Mouse (Mus musculus) embryonic facial prominence, embryonic 15.5 days (tissue): ENCODE measurements at regions not wholly inside any gene's neighbourhood (a gene's known extent, or its start where the extent isn't known, plus 50 kb on each side); places are given as distances from the start of the nearest gene placed in this dataset.

Source experiments
- ATAC-seq: fragments of 200-750 bp; cut with Nextera tagmentation; 2 replicates; pipeline ENCODE4 v1.8.0; 2017; ENCODE audit warnings: low read depth, moderate TSS enrichment; ENCODE audit not compliant: insufficient number of reproducible peaks, low FRiP score, low TSS enrichment
- H3K27ac ChIP-seq: fragments of 300-500 bp; sonication (generic); replicated peaks from 2 replicates; pipeline ENCODE4 v1.5.1; 2015; ENCODE audit warnings: mild to moderate bottlenecking, inconsistent platforms
- H3K27me3 ChIP-seq: fragments of 300-500 bp; sonication (generic); 2 replicates; pipeline ENCODE4 v1.6.1; 2015; ENCODE audit warnings: inconsistent platforms
- H3K36me3 ChIP-seq: fragments of 300-500 bp; sonication (generic); 2 replicates; pipeline ENCODE4 v1.6.1; 2015; ENCODE audit warnings: mild to moderate bottlenecking, inconsistent platforms
- H3K4me1 ChIP-seq: fragments of 300-500 bp; sonication (generic); 2 replicates; pipeline ENCODE4 v1.6.1; 2015; ENCODE audit warnings: inconsistent platforms
- H3K4me2 ChIP-seq: fragments of 300-500 bp; sonication (generic); replicated peaks from 2 replicates; pipeline ENCODE4 v1.6.1; 2015; ENCODE audit warnings: mild to moderate bottlenecking, inconsistent platforms
- H3K4me3 ChIP-seq: fragments of 300-500 bp; sonication (generic); replicated peaks from 2 replicates; pipeline ENCODE4 v1.5.1; 2015; ENCODE audit warnings: mild to moderate bottlenecking, inconsistent platforms
- H3K9ac ChIP-seq: fragments of 300-500 bp; sonication (generic); 2 replicates; pipeline ENCODE4 v1.6.1; 2015; ENCODE audit warnings: inconsistent platforms
- H3K9me3 ChIP-seq: fragments of 300-500 bp; sonication (generic); replicated peaks from 2 replicates; pipeline ENCODE4 v1.6.1; 2016; ENCODE audit warnings: inconsistent platforms
- WGBS: fragments of 180-500 bp; shearing (Covaris S2); methylation state at CpG from one replicate; pipeline ENCODE4 v1.1.7; 2015; 5-methylcytosine and 5-hydroxymethylcytosine counted together

GRCm38 (mm10) chr5:43048196-43049050 lies 184.5 kb upstream of the Cpeb2 start:
- Histone ChIP-seq H3K4me2 (no peak overlapping the region), H3K4me1 (no peaks in the 10 kb centered on the region), H3K4me3 (no peak overlapping the region), H3K36me3 (no peaks in the 10 kb centered on the region), H3K27ac (no peak overlapping the region), H3K9me3 (no peaks in the 10 kb centered on the region), H3K27me3 (no peaks in the 10 kb centered on the region), H3K9ac (no peak overlapping the region)
- ATAC-seq = no peak
- WGBS = 70% methylated on average over 8 of the region's 8 CpGs

DNA sequence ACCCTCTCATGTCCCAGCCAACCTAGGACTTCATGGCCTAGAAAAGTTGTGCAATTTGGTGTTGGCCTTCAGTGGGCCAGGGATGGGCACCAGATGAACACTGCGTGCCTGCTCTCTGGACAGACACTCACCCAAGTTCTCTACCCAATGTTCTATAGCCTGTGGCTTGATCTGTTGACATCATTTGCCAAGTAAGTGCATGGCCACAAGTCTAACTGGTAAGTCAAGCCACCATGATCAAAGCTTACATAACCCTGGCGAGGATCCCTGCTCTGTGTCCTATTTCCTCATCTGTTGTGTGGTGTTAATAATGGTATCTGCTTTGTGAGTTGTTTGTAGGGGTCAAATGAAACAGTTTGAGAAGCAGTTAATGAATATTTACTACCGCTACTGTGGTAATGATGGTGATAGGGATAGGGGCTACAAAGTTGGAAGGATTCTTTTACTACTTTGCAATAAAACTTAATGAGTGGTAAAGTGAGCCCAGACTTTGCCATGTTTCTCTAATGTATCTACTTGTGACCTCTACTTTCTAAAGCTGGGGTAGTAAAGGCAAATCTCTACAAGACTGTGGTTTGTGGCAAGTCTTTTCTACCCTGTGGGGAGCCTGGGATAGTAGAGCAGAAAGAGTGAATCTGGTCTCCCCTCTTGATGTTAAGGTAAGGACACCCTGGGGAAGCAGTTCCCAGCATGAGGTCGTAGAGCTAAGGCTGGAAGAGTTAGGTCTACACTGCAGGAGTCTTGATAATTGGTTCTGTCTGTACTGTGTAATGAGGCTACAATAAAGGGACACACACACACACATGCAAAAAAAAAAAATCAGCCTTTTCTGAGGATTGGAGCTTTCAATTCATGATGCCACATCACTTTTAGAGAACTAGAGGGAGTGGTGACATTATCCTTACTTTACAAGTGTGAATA lies 183.3 kb upstream of the Cpeb2 start:
- Histone ChIP-seq H3K27ac (no peak overlapping the region), H3K4me1 (no peaks in the 10 kb centered on the region), H3K9me3 (no peaks in the 10 kb centered on the region), H3K36me3 (no peaks in the 10 kb centered on the region), H3K4me3 (no peak overlapping the region), H3K27me3 (no peaks in the 10 kb centered on the region), H3K4me2 (no peak overlapping the region), H3K9ac (no peak overlapping the region)
- ATAC-seq = no peak
- 78% methylated on average over 4 of the region's 4 CpGs for WGBS

DNA sequence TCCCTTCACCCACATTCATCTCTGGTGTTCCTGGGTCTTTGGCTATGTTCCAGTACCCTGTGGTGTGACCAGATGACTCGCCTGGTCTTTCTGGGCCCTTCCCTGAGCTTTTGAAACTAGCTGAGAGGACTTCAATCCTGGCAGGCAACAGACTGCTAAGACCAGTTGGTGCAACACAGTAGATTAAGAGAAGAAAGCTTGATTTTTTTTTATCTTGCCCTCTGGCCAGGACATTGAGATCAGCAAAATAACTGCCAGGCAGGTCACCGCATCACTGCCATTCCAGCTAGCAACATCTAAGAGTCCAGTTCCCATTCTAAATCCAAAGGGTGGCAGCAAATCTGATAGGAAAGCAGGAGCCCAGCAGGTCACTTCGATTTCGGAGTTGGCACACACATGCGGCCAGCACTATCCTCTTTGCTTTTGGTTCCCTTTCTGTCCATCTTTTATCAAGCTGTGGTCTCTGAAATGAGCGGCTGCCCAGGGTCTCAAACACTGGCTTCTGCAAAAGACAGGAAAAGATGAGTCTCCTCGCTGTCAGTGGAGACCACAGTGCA lies 181.9 kb upstream of the Cpeb2 start:
- WGBS = 91% methylated on average over 7 of the region's 7 CpGs

GRCm38 (mm10) chr5:43052668-43053067 lies 180.3 kb upstream of the Cpeb2 start:
- Histone ChIP-seq H3K27me3 (no peaks in the 10 kb centered on the region), H3K4me3 (no peak overlapping the region), H3K9ac (no peak overlapping the region), H3K27ac (no peak overlapping the region), H3K4me1 (no peaks in the 10 kb centered on the region), H3K9me3 (no peaks in the 10 kb centered on the region), H3K36me3 (no peaks in the 10 kb centered on the region), H3K4me2 (no peak overlapping the region)
- no peak for ATAC-seq
- 51% methylated on average over 1 of the region's 1 CpGs for WGBS

More for the DNA sequence above, 181.9 kb upstream of the Cpeb2 start:
- H3K4me2 ChIP-seq = no peak overlapping the region
- no peaks in the 10 kb centered on the region for H3K9me3 ChIP-seq
- no peaks in the 10 kb centered on the region for H3K36me3 ChIP-seq
- H3K9ac ChIP-seq = no peak overlapping the region
- H3K4me3 ChIP-seq = no peak overlapping the region
- H3K4me1 ChIP-seq = no peaks in the 10 kb centered on the region
- H3K27me3 ChIP-seq = no peaks in the 10 kb centered on the region
- H3K27ac ChIP-seq = no peak overlapping the region
- no peak for ATAC-seq

GRCm38 (mm10) chr5:43054586-43054985 lies 178.4 kb upstream of the Cpeb2 start:
- H3K27ac ChIP-seq = no peak overlapping the region
- 81% methylated on average over 8 of the region's 8 CpGs for WGBS
- no peaks in the 10 kb centered on the region for H3K9me3 ChIP-seq
- H3K4me3 ChIP-seq = no peak overlapping the region
- no peak overlapping the region for H3K9ac ChIP-seq
- no peak overlapping the region for H3K4me2 ChIP-seq
- H3K27me3 ChIP-seq = no peaks in the 10 kb centered on the region
- no peak for ATAC-seq
- H3K4me1 ChIP-seq = no peaks in the 10 kb centered on the region
- H3K36me3 ChIP-seq = no peaks in the 10 kb centered on the region

DNA sequence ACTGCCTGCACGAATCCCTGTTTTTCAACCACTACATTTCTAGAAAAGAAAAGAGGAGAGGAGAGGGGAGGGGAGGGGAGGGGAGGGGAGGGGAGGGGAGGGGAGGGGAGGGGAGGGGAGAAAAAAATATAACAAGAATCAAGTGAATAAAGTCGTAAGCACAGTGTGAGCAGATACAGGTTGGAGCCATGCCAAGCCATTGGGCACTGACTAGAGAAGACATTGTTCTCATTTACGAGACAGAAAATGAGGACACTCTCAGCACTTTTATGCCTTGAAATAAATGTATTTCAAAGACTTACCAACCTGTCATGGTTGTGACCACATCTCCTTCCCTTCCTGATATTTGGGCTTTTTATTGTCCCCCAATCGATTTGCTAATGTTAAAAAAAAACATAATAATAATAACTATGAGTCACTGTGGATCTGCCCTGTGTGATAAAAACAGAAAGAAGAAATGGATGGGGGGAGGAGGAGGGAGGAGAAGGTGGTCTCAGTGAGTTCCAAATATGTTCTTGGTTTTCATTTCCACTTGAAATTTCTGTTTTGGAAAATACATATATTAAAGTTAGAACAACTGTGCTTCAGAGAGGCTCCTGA lies 177.8 kb upstream of the Cpeb2 start:
- no peak overlapping the region for H3K4me3 ChIP-seq
- ATAC-seq = no peak
- H3K9me3 ChIP-seq = no peaks in the 10 kb centered on the region
- WGBS = 57% methylated on average over 4 of the region's 4 CpGs
- no peak overlapping the region for H3K4me2 ChIP-seq
- H3K27me3 ChIP-seq = no peaks in the 10 kb centered on the region
- H3K27ac ChIP-seq = no peak overlapping the region
- no peak overlapping the region for H3K9ac ChIP-seq
- H3K36me3 ChIP-seq = no peaks in the 10 kb centered on the region
- no peaks in the 10 kb centered on the region for H3K4me1 ChIP-seq

GRCm38 (mm10) chr5:43056486-43056885 lies 176.5 kb upstream of the Cpeb2 start:
- no peak overlapping the region for H3K4me2 ChIP-seq
- no peaks in the 10 kb centered on the region for H3K4me1 ChIP-seq
- H3K27ac ChIP-seq = peak overlapping the region; percentile 31; the same call in 1 of the 2 replicates
- H3K36me3 ChIP-seq = no peaks in the 10 kb centered on the region
- no peak overlapping the region for H3K4me3 ChIP-seq
- no peak; the same call in 1 of the 2 replicates for ATAC-seq
- H3K9ac ChIP-seq = no peak overlapping the region
- no peaks in the 10 kb centered on the region for H3K9me3 ChIP-seq
- 65% methylated on average over 2 of the region's 2 CpGs for WGBS
- H3K27me3 ChIP-seq = no peaks in the 10 kb centered on the region

DNA sequence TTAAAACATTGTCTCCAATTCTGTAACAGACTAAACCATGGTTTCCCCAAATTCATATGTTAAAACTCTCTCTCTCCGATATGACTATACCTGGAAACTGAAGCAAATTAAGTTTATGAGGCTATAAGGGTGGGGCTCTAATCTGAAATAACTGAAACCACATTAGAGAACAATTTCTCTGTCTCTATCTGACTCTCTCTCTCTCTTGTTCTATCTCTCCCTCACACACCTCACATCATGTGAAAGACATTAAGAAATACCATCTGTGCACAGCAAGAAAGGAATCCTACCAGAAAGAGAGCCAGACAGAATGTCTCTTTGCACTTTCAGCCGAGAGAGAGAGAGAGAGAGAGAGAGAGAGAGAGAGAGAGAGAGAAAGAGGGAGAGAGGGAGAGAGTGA lies 171.7 kb upstream of the Cpeb2 start:
- Histone ChIP-seq H3K9me3 (no peaks in the 10 kb centered on the region), H3K27me3 (no peaks in the 10 kb centered on the region), H3K27ac (no peak overlapping the region), H3K4me2 (no peak overlapping the region), H3K4me3 (no peak overlapping the region), H3K36me3 (no peaks in the 10 kb centered on the region), H3K4me1 (no peaks in the 10 kb centered on the region), H3K9ac (no peak overlapping the region)
- WGBS = 63% methylated on average over 2 of the region's 2 CpGs
- ATAC-seq = no peak

DNA sequence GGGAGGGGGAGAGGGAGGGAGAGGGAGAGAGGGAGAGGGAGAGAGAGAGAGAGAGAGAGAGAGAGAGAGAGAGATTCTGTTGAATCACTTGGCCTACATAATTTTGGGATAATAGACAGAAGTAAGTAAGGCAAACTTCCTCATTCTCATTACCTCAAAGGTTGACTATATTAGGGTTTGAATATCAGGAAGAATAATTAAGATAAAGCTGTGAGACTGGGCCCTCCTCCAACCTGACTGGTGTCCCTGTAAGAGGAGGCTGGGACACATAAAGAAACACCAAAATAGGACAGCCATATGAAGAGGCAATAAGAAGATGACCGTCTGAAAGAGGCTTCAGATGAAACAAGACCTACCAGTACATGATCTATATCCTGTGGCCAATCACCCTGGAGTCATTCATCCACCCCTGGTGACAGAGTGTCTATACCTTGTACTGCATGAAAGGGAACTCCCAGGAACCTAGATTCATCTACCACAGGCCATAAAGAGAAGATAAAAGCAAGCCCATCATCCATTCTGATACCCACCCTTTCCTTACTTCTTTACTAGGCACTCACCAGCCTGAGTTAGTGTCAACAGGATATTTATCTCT lies 171.1 kb upstream of the Cpeb2 start:
- Histone ChIP-seq H3K4me1 (no peaks in the 10 kb centered on the region), H3K9ac (no peak overlapping the region), H3K27ac (no peak overlapping the region), H3K36me3 (no peaks in the 10 kb centered on the region), H3K27me3 (no peaks in the 10 kb centered on the region), H3K4me2 (no peak overlapping the region), H3K4me3 (no peak overlapping the region), H3K9me3 (no peaks in the 10 kb centered on the region)
- ATAC-seq = no peak
- 79% methylated on average over 1 of the region's 1 CpGs for WGBS

GRCm38 (mm10) chr5:43062499-43062898 lies 170.5 kb upstream of the Cpeb2 start:
- no peaks in the 10 kb centered on the region for H3K9me3 ChIP-seq
- H3K27me3 ChIP-seq = no peaks in the 10 kb centered on the region
- H3K36me3 ChIP-seq = no peaks in the 10 kb centered on the region
- no peak for ATAC-seq
- no peak overlapping the region for H3K27ac ChIP-seq
- H3K4me1 ChIP-seq = no peaks in the 10 kb centered on the region
- WGBS = 82% methylated on average over 1 of the region's 1 CpGs
- H3K4me3 ChIP-seq = no peak overlapping the region
- no peak overlapping the region for H3K9ac ChIP-seq
- H3K4me2 ChIP-seq = no peak overlapping the region

DNA sequence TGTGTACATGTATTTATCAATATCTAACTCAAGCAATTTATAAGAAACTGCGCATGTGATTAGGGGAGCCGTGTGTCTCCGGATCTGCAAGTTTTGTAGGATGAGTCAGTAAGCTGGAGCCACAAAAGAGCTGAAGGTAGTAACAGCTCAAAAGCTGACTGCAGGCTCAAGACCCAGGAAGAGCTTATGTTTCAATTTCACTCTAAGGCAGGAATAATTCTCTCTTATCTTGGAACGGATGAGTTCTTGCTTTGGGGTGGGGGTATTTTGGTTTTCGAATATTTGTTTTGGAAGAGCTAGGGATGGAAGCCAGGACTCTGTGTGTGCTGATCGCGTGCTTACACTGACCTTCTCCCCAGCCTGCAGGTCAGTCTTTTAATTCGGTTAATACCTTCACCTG lies 169.6 kb upstream of the Cpeb2 start:
- no peaks in the 10 kb centered on the region for H3K9me3 ChIP-seq
- H3K4me3 ChIP-seq = no peak overlapping the region
- H3K36me3 ChIP-seq = no peaks in the 10 kb centered on the region
- H3K9ac ChIP-seq = no peak overlapping the region
- H3K27me3 ChIP-seq = no peaks in the 10 kb centered on the region
- H3K4me1 ChIP-seq = no peaks in the 10 kb centered on the region
- no peak overlapping the region for H3K27ac ChIP-seq
- WGBS = 74% methylated on average over 8 of the region's 8 CpGs
- ATAC-seq = no peak
- no peak overlapping the region for H3K4me2 ChIP-seq
